Mouse (Mus musculus): ENCODE results near the gene Brd4.

DNA sequence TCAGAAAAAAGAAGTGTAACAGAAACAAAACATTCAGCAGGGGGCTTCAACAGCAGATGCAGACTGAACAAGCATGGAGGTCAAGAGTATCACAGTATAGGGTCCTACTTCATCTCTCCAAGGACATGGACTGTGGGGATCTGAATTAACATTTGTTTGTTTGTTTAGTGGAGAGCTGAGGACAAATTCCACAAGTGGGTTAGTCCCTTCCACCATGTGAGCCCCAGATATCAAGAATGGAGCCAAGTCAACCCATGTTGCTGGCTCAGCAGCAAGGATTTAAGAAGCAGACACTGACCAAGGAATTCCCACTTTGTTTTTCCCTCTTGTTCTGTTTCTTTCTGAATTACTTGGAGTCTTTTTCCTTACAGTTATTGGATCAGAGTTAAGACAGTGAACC, 43.0 kb upstream of the Brd4 start:
- TF ChIP-seq CTCF (IDR thresholded peaks at IDR 0.05; ENCODE audit: low read depth) (no peak), EP300 (IDR thresholded peaks at IDR 0.05; ENCODE audit: low read depth) (no peak)

Measured in liver, postnatal 0 days (tissue).